Mouse (Mus musculus) hindbrain, embryonic 12.5 days (tissue): ENCODE results near the gene Tfeb. TPM values are rescaled to one million over a fixed set of nuclear protein-coding genes. Genes with fewer than 3 reads are reported as not detected.

Source experiments
- ATAC-seq: fragments of 200-750 bp; cut with Nextera tagmentation; 2 replicates; pipeline ENCODE4 v1.8.0; 2017; ENCODE audit warnings: moderate TSS enrichment; ENCODE audit not compliant: low FRiP score
- H3K27ac ChIP-seq: fragments of 300-500 bp; sonication (generic); 2 replicates; pipeline ENCODE4 v1.5.1; 2016; ENCODE audit warnings: mild to moderate bottlenecking
- H3K27me3 ChIP-seq: fragments of 300-500 bp; sonication (generic); 2 replicates; pipeline ENCODE4 v1.6.1; 2016; ENCODE audit warnings: mild to moderate bottlenecking
- H3K36me3 ChIP-seq: fragments of 300-500 bp; sonication (generic); 2 replicates; pipeline ENCODE4 v1.6.1; 2016; ENCODE audit warnings: mild to moderate bottlenecking
- H3K4me1 ChIP-seq: fragments of 300-500 bp; sonication (generic); 2 replicates; pipeline ENCODE4 v1.6.1; 2016
- H3K4me2 ChIP-seq: fragments of 300-500 bp; sonication (generic); replicated peaks from 2 replicates; pipeline ENCODE4 v1.6.1; 2016; ENCODE audit warnings: mild to moderate bottlenecking
- H3K4me3 ChIP-seq: fragments of 300-500 bp; sonication (generic); 2 replicates; pipeline ENCODE4 v1.5.1; 2016; ENCODE audit warnings: mild to moderate bottlenecking
- H3K9ac ChIP-seq: fragments of 300-500 bp; sonication (generic); 2 replicates; pipeline ENCODE4 v1.6.1; 2016; ENCODE audit warnings: mild to moderate bottlenecking, moderate library complexity
- H3K9me3 ChIP-seq: fragments of 300-500 bp; sonication (generic); replicated peaks from 2 replicates; pipeline ENCODE4 v1.6.1; 2016; ENCODE audit warnings: mild to moderate bottlenecking
- WGBS: fragments of 180-500 bp; shearing (Covaris S2); methylation state at CpG from one replicate; pipeline ENCODE4 v1.1.7; 2016; 5-methylcytosine and 5-hydroxymethylcytosine counted together
- polyA plus RNA-seq: library from polyadenylated mRNA; unstranded; fragments of >200 nt; fragmentation: Nextera tagmentation; extraction: Ambion mirVana; gene quantifications from 2 replicates; pipeline ENCODE4 v1.2.1, GENCODE M21; 2016

The Tfeb gene
- polyA plus RNA-seq, 1 experiment from 2014 or later: 4.9 TPM

DNA sequence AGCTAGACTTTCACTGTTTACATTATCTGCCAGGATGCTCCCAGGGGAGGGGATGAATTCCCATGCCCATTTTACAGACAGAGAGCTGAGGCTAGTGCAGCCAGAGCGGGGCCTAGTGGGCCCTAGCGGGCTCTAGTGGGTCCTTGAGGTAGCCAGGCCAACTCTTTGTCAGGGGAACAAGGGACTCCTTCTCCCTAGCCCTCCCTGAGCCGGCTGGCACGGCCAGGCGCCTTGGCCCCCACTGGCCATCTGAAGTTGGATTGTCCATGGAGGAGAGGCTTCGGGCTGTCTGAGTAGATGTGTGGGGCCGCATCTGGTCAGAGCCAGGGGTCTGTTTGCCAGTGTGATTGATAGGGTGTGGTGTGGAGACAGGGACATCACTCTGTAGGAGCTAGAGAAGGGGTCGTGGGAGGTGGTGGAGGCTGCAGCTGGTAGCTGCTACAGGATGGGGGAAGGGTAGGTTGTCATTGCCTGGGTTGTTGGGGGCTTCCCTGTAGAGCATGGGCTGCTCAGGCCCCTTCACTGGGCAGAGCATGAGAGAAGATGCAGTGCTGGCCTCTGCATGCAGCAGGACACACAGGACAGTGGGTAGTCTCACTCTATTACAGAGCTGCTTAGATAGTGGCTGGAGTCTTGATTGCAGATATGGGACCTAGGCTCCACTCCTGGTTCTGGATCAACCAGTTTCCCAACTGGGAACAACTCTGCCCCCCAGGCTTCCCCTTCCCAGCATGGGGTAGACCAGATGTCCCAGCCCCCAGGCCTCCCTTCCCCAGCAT, 46.8 kb downstream of the Tfeb start:
- Histone ChIP-seq H3K27ac (no peak overlapping the region), H3K36me3 (no peaks in the 10 kb centered on the region), H3K4me2 (no peak overlapping the region), H3K9me3 (no peaks in the 10 kb centered on the region), H3K9ac (no peak overlapping the region), H3K4me3 (no peak overlapping the region), H3K4me1 (peaks cover 12% of the 10 kb centered on the region), H3K27me3 (0 out of 2 replicates have a peak, but pooled peaks cover 3% of the 10 kb centered on the region)
- ATAC-seq: no peak
- WGBS: 78% methylated on average over 8 of the region's 8 CpGs

- no peak overlapping the region for H3K4me2 ChIP-seq
- no peak overlapping the region for H3K27ac ChIP-seq
- H3K36me3 ChIP-seq: no peaks in the 10 kb centered on the region
- 89% methylated on average over 6 of the region's 6 CpGs for WGBS
- no peak for ATAC-seq
- H3K9ac ChIP-seq: no peak overlapping the region
- 0 out of 2 replicates have a peak, but pooled peaks cover 3% of the 10 kb centered on the region for H3K27me3 ChIP-seq
- no peak overlapping the region for H3K4me3 ChIP-seq
- H3K9me3 ChIP-seq: no peaks in the 10 kb centered on the region
- peaks cover 20% of the 10 kb centered on the region for H3K4me1 ChIP-seq
Measured at GRCm38 (mm10) chr17:47784411-47784810, 47.6 kb downstream of the Tfeb start.

GRCm38 (mm10) chr17:47787632-47788031, 50.8 kb downstream of the Tfeb start:
- H3K9me3 ChIP-seq: no peaks in the 10 kb centered on the region
- ATAC-seq: no peak
- H3K36me3 ChIP-seq: no peaks in the 10 kb centered on the region
- no peak overlapping the region for H3K27ac ChIP-seq
- no peak overlapping the region for H3K4me2 ChIP-seq
- H3K4me3 ChIP-seq: no peak overlapping the region
- H3K9ac ChIP-seq: no peak overlapping the region
- H3K27me3 ChIP-seq: 0 out of 2 replicates have a peak, but pooled peaks cover 3% of the 10 kb centered on the region
- H3K4me1 ChIP-seq: peaks cover 21% of the 10 kb centered on the region
- 37% methylated on average over 8 of the region's 8 CpGs for WGBS

GRCm38 (mm10) chr17:47788306-47788705, 51.5 kb downstream of the Tfeb start:
- H3K36me3 ChIP-seq: no peaks in the 10 kb centered on the region
- H3K4me2 ChIP-seq: no peak overlapping the region
- WGBS: 3% methylated on average over 4 of the region's 4 CpGs
- H3K4me3 ChIP-seq: no peak overlapping the region
- H3K4me1 ChIP-seq: peaks cover 21% of the 10 kb centered on the region
- no peak overlapping the region for H3K27ac ChIP-seq
- no peak overlapping the region for H3K9ac ChIP-seq
- no peaks in the 10 kb centered on the region for H3K9me3 ChIP-seq
- ATAC-seq: no peak
- H3K27me3 ChIP-seq: no peaks in the 10 kb centered on the region

GRCm38 (mm10) chr17:47788996-47789395, 52.2 kb downstream of the Tfeb start:
- 0 out of 2 replicates have a peak overlapping the region, but pooled peaks have one; percentile 23 for H3K27ac ChIP-seq
- H3K9ac ChIP-seq: no peak overlapping the region
- no peak for ATAC-seq
- H3K27me3 ChIP-seq: no peaks in the 10 kb centered on the region
- H3K36me3 ChIP-seq: no peaks in the 10 kb centered on the region
- peaks cover 18% of the 10 kb centered on the region for H3K4me1 ChIP-seq
- no peak overlapping the region for H3K4me2 ChIP-seq
- no peaks in the 10 kb centered on the region for H3K9me3 ChIP-seq
- 60% methylated on average over 6 of the region's 6 CpGs for WGBS
- no peak overlapping the region for H3K4me3 ChIP-seq

- peak; percentile 43 for ATAC-seq
- Histone ChIP-seq H3K27ac (no peak overlapping the region), H3K4me2 (no peak overlapping the region), H3K9ac (0 out of 2 replicates have a peak overlapping the region, but pooled peaks have one; percentile 38), H3K27me3 (no peaks in the 10 kb centered on the region), H3K4me1 (peaks cover 26% of the 10 kb centered on the region), H3K9me3 (no peaks in the 10 kb centered on the region), H3K36me3 (no peaks in the 10 kb centered on the region), H3K4me3 (no peak overlapping the region)
- WGBS: 25% methylated on average over 15 of the region's 15 CpGs
Measured at GRCm38 (mm10) chr17:47792098-47792863, 55.5 kb downstream of the Tfeb start.

- peak; percentile 69 for ATAC-seq
- H3K9me3 ChIP-seq: no peaks in the 10 kb centered on the region
- H3K9ac ChIP-seq: no peak overlapping the region
- H3K4me1 ChIP-seq: peaks cover 19% of the 10 kb centered on the region
- no peak overlapping the region for H3K4me2 ChIP-seq
- no peaks in the 10 kb centered on the region for H3K27me3 ChIP-seq
- H3K36me3 ChIP-seq: no peaks in the 10 kb centered on the region
- H3K4me3 ChIP-seq: no peak overlapping the region
- H3K27ac ChIP-seq: peak overlapping the region; percentile 6; the same call in 1 of the 2 replicates
- 6% methylated on average over 9 of the region's 9 CpGs for WGBS
Measured at GRCm38 (mm10) chr17:47793377-47793776, 56.5 kb downstream of the Tfeb start.

DNA sequence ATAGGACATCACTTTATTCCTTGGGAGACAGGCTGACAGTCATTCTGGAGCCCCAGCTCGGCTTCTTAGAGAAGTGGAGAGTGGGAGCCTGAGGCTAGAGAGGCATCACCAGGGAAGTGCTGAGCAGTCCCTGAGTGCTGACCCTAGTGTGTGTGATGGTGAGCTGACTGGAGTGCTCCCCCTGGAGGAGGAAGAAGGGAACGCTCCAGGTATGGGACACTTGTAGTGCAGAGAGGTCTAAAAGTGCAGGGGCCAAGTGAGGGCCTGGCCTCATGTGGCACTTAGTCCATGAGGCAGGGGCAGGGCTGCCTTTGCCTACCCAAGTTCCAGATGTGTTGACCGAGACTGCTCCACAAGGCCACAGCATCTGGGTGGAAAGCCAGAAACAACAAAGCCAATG, 58.6 kb downstream of the Tfeb start:
- Histone ChIP-seq H3K36me3 (no peaks in the 10 kb centered on the region), H3K27ac (no peak overlapping the region), H3K4me1 (peaks cover 8% of the 10 kb centered on the region), H3K9ac (no peak overlapping the region), H3K9me3 (no peaks in the 10 kb centered on the region), H3K4me3 (no peak overlapping the region), H3K27me3 (no peaks in the 10 kb centered on the region), H3K4me2 (no peak overlapping the region)
- 27% methylated on average over 3 of the region's 3 CpGs for WGBS
- no peak for ATAC-seq

DNA sequence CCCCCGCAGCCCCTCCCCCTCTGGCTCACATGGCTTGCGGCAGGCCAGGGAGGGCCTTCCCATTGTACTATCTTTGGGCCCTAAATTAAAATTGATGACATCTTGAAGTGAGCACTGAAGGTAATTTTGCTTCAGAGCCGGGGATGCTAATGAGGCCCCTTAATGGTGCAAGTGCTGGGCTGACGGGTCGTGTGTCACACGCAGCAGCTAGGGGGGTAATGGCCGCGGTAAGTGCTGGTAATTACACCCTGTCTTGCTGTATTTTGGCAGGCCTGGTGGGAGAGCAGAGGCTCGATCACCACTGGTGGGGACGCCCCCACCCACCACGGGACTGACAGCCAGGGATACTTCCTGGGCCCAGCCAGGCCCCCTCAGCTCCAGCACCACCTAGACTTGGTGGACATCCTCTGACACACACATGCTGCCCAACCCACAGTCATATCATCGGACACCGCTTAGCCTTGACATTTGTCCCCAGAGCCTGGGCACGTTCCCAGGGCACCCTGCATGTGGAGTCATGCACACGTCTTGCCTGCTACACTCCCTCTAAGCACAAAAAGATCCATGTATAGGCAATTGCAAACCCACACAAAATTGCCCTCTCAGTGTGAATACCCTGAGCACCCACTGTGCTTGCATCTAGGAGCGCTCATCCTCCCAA, 59.5 kb downstream of the Tfeb start:
- H3K27ac ChIP-seq: 0 out of 2 replicates have a peak overlapping the region, but pooled peaks have one; percentile 23
- H3K9me3 ChIP-seq: no peaks in the 10 kb centered on the region
- H3K27me3 ChIP-seq: 0 out of 2 replicates have a peak, but pooled peaks cover 4% of the 10 kb centered on the region
- no peak overlapping the region; the same call in 1 of the 2 replicates for H3K4me2 ChIP-seq
- H3K4me1 ChIP-seq: peaks cover 8% of the 10 kb centered on the region
- H3K36me3 ChIP-seq: no peaks in the 10 kb centered on the region
- peak; percentile 12; the same call in 1 of the 2 replicates for ATAC-seq
- H3K4me3 ChIP-seq: no peak overlapping the region
- WGBS: 51% methylated on average over 16 of the region's 16 CpGs
- H3K9ac ChIP-seq: peak overlapping the region; percentile 27; the same call in 1 of the 2 replicates

- Histone ChIP-seq H3K9me3 (no peaks in the 10 kb centered on the region), H3K27ac (no peak overlapping the region), H3K4me2 (no peak overlapping the region), H3K4me1 (peaks cover 8% of the 10 kb centered on the region), H3K27me3 (0 out of 2 replicates have a peak, but pooled peaks cover 4% of the 10 kb centered on the region), H3K4me3 (no peak overlapping the region), H3K9ac (no peak overlapping the region), H3K36me3 (no peaks in the 10 kb centered on the region)
- WGBS: 65% methylated on average over 4 of the region's 4 CpGs
- no peak for ATAC-seq
Measured at GRCm38 (mm10) chr17:47796968-47797367, 60.1 kb downstream of the Tfeb start.

DNA sequence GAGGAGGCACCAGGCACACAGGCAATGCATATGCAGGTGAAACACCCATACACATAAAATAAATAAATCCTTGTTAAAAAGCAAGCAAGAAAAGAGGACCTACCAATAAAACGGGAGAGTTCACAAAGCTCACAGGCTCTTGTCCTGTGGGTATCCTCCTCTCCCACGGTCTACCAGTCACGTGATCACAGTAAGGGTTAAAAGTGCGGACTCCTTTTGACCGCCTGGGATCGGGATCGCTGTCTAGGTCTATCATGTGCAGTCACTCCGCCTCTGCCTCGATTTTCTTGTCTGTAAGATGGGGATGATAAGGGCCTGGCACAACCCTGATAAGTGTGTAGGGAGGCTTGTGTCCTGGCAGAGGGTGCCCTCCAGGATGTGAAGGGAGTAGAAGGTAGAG, 60.6 kb downstream of the Tfeb start:
- Histone ChIP-seq H3K36me3 (no peaks in the 10 kb centered on the region), H3K9me3 (no peaks in the 10 kb centered on the region), H3K9ac (no peak overlapping the region), H3K4me2 (no peak overlapping the region), H3K4me3 (no peak overlapping the region), H3K27ac (no peak overlapping the region), H3K27me3 (0 out of 2 replicates have a peak, but pooled peaks cover 4% of the 10 kb centered on the region), H3K4me1 (peaks cover 8% of the 10 kb centered on the region)
- no peak for ATAC-seq
- 82% methylated on average over 9 of the region's 9 CpGs for WGBS

- Histone ChIP-seq H3K36me3 (no peaks in the 10 kb centered on the region), H3K27ac (no peak overlapping the region), H3K4me3 (no peak overlapping the region), H3K4me1 (peaks cover 10% of the 10 kb centered on the region), H3K9me3 (no peaks in the 10 kb centered on the region), H3K4me2 (no peak overlapping the region), H3K9ac (no peak overlapping the region), H3K27me3 (0 out of 2 replicates have a peak, but pooled peaks cover 4% of the 10 kb centered on the region)
- no peak for ATAC-seq
- WGBS: 14% methylated on average over 8 of the region's 8 CpGs
Measured at GRCm38 (mm10) chr17:47802806-47803205, 66.0 kb downstream of the Tfeb start.
